Mouse (Mus musculus) small intestine, adult 2 months (tissue): ENCODE results near the gene Krtap24-1. TPM values are rescaled to one million over a fixed set of nuclear protein-coding genes. Genes with fewer than 3 reads are reported as not detected.

Source experiments
- H3K27ac ChIP-seq: fragments of 200-500 bp; 2 replicates; pipeline ENCODE4 v1.5.1; 2012; ENCODE audit warnings: low read depth, low read length, control low read depth, inconsistent platforms; ENCODE audit not compliant: insufficient read depth
- H3K27me3 ChIP-seq: fragments of 200-500 bp; 2 replicates; pipeline ENCODE4 v1.6.1; 2012; ENCODE audit warnings: mild to moderate bottlenecking, moderate library complexity, low read length, inconsistent platforms; ENCODE audit not compliant: control insufficient read depth, insufficient read depth
- H3K36me3 ChIP-seq: fragments of 200-500 bp; 2 replicates; pipeline ENCODE4 v1.6.1; 2012; ENCODE audit warnings: mild to moderate bottlenecking, low read length, control low read depth, inconsistent platforms; ENCODE audit not compliant: control insufficient read depth, insufficient read depth
- H3K4me1 ChIP-seq: fragments of 200-500 bp; 2 replicates; pipeline ENCODE4 v1.6.1; 2012; ENCODE audit warnings: low read length, inconsistent platforms, mixed read lengths; ENCODE audit not compliant: control insufficient read depth, insufficient read depth, insufficient read length
- H3K4me3 ChIP-seq: fragments of 200-500 bp; 2 replicates; pipeline ENCODE4 v1.5.1; 2012; ENCODE audit warnings: low read depth, mild to moderate bottlenecking, control low read depth, inconsistent platforms, low read length, moderate library complexity
- CTCF ChIP-seq: fragments of 200-500 bp; IDR thresholded peaks from 2 replicates; pipeline ENCODE4 v1.5.1; 2012; ENCODE audit warnings: low read depth, mild to moderate bottlenecking, control low read depth, inconsistent platforms, low read length, moderate library complexity, mixed read lengths; ENCODE audit not compliant: insufficient replicate concordance, insufficient read length; ENCODE audit errors: extremely low read depth
- POLR2A ChIP-seq: fragments of 200-500 bp; IDR thresholded peaks from 2 replicates; pipeline ENCODE4 v1.6.1; 2012; ENCODE audit warnings: low read depth, mild to moderate bottlenecking, control low read depth, inconsistent platforms, low read length, moderate library complexity
- WGBS: fragments of 180-500 bp; shearing (Covaris S2); methylation state at CpG from one replicate; pipeline ENCODE4 v1.1.7; 2018; 5-methylcytosine and 5-hydroxymethylcytosine counted together
- polyA plus RNA-seq: library from polyadenylated mRNA; depleted of rRNA; stranded (reverse); fragments of >200 nt; gene quantifications from 2 replicates; pipeline ENCODE4 v1.2.3, GENCODE M21; 2012

Krtap24-1 gene
- polyA plus RNA-seq, 1 experiment: not detected

- no peaks in the 10 kb centered on the region for H3K27me3 ChIP-seq
Observed at GRCm38 (mm10) chr16:88592758-88593157, 19.3 kb downstream of the Krtap24-1 start.

GRCm38 (mm10) chr16:88583338-88583737 is 28.7 kb downstream of the Krtap24-1 start:
- H3K36me3 ChIP-seq: no peaks in the 10 kb centered on the region
- TF ChIP-seq POLR2A (no peak), CTCF (no peak)
- H3K27ac ChIP-seq: no peak overlapping the region
- WGBS: 34% methylated on average over 9 of the region's 9 CpGs
- no peaks in the 10 kb centered on the region for H3K27me3 ChIP-seq
- H3K4me1 ChIP-seq: peaks cover 4% of the 10 kb centered on the region; the same call in 1 of the 2 replicates
- H3K4me3 ChIP-seq: no peak overlapping the region

More at GRCm38 (mm10) chr16:88592758-88593157, 19.3 kb downstream of the Krtap24-1 start:
- TF ChIP-seq CTCF (no peak), POLR2A (no peak)
- H3K27ac ChIP-seq: no peak overlapping the region
- no peaks in the 10 kb centered on the region for H3K4me1 ChIP-seq
- no peaks in the 10 kb centered on the region for H3K36me3 ChIP-seq
- no peak overlapping the region for H3K4me3 ChIP-seq

DNA sequence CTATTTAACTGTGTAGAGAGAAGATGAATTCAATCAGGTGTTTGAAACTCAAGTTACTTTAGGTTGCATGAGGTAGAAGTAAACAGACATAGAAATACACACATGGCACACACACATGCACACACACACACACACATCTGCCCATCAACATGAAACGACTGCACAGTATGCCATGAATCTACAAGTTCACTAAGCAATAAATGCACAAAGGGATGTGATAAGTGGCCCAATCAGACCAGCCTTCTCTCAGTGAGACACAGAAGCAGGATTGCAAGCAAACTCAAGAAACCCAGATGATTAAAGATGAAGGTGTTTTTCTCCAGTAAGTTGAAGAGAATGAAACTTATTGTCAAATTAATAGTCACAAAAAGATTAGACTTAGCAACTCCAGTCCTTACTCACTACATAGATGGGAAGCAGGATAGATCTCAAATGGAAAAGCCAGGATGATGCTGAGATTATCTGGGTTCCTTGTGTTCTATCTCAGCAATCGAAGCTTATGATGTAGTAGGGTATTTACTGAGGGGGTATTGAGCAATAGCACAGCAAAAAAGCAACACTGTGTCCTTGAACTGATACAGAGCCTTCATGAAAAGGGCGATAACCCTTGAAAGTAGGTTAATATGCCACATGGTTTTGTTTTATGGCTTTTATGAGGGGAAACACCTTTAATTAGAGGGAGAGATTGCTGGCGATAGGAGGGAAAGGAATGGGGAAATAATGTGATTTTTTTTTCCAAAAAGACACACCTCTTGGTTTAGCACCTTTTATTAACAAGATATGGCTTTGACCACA is 36.0 kb downstream of the Krtap24-1 start:
- Histone ChIP-seq H3K4me3 (no peak overlapping the region), H3K4me1 (0 out of 2 replicates have a peak, but pooled peaks cover 1% of the 10 kb centered on the region), H3K27ac (no peak overlapping the region), H3K36me3 (no peaks in the 10 kb centered on the region), H3K27me3 (no peaks in the 10 kb centered on the region)
- TF ChIP-seq POLR2A (no peak), CTCF (no peak)
- WGBS: 22% methylated on average over 4 of the region's 4 CpGs

GRCm38 (mm10) chr16:88572904-88573404 is 39.1 kb downstream of the Krtap24-1 start:
- peaks cover 5% of the 10 kb centered on the region; the same call in 1 of the 2 replicates for H3K4me1 ChIP-seq
- no peaks in the 10 kb centered on the region for H3K36me3 ChIP-seq
- TF ChIP-seq POLR2A (no peak), CTCF (no peak)
- WGBS: 78% methylated on average over 5 of the region's 5 CpGs
- H3K27me3 ChIP-seq: no peaks in the 10 kb centered on the region
- no peak overlapping the region for H3K4me3 ChIP-seq
- H3K27ac ChIP-seq: no peak overlapping the region

DNA sequence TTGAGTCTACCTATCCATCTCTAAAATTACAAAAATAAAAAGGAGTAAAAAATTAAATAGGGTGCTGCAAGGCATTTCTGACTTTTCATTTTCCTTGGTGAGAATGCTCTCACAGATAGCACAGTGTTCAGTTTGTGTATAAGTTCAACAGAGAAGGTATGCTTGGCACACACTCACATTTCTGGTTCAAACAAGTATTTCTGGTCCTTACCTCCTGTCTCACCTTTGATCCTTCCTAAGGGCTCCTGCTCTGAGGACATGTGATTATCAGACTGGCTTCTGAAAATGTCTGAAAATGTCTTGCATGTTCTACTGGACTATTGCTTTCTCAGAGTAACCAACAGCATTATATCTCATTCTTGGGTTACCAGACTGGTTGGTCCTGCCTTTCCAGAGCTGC is 41.9 kb downstream of the Krtap24-1 start:
- TF ChIP-seq POLR2A (no peak), CTCF (no peak)
- Histone ChIP-seq H3K4me1 (peaks cover 4% of the 10 kb centered on the region; the same call in 1 of the 2 replicates), H3K27ac (no peak overlapping the region), H3K4me3 (no peak overlapping the region), H3K27me3 (no peaks in the 10 kb centered on the region), H3K36me3 (no peaks in the 10 kb centered on the region)

DNA sequence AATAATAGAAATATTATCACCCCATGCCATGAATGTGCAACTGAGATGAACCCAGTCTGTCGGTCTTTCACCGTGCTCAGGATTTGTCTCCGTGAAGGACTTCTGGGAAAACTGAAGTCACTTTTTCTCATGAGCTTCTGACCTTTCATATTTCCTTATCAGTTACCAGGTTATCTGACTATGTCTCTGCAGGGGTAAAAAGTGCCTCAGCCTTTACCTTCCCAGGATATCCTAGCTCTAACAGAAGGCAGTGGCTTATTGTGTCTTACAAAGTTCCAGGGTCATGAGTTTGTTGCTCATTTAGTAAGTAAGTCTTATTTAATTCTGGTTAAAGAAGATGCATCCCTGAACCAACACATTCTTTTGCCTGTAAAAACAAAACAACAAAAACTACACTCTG is 42.3 kb downstream of the Krtap24-1 start:
- peaks cover 4% of the 10 kb centered on the region; the same call in 1 of the 2 replicates for H3K4me1 ChIP-seq
- H3K36me3 ChIP-seq: no peaks in the 10 kb centered on the region
- 33% methylated on average over 3 of the region's 3 CpGs for WGBS
- H3K27ac ChIP-seq: no peak overlapping the region
- H3K4me3 ChIP-seq: no peak overlapping the region
- no peaks in the 10 kb centered on the region for H3K27me3 ChIP-seq
- TF ChIP-seq POLR2A (no peak), CTCF (no peak)

- no peak for TF ChIP-seq CTCF
- H3K4me1 ChIP-seq: peaks cover 4% of the 10 kb centered on the region; the same call in 1 of the 2 replicates
- no peak overlapping the region for H3K4me3 ChIP-seq
- no peaks in the 10 kb centered on the region for H3K36me3 ChIP-seq
- H3K27me3 ChIP-seq: no peaks in the 10 kb centered on the region
- no peak overlapping the region for H3K27ac ChIP-seq
- 86% methylated on average over 1 of the region's 1 CpGs for WGBS
Observed at GRCm38 (mm10) chr16:88569096-88569495, 43.0 kb downstream of the Krtap24-1 start.
